Mouse (Mus musculus) lung, embryonic 16.5 days (tissue): ENCODE measurements around the gene St5. TPM values are rescaled to one million over a fixed set of nuclear protein-coding genes. Genes with fewer than 3 reads are reported as not detected.

ENCODE experiments used
- ATAC-seq: fragments of 200-750 bp; cut with Nextera tagmentation; 2 replicates; pipeline ENCODE4 v1.8.0; 2017; ENCODE audit warnings: low read depth, mild to moderate bottlenecking, moderate library complexity
- H3K27ac ChIP-seq: fragments of 300-500 bp; sonication (generic); 2 replicates; pipeline ENCODE4 v1.5.1; 2014; ENCODE audit warnings: mild to moderate bottlenecking, control low read depth, low read length
- H3K27me3 ChIP-seq: fragments of 300-500 bp; sonication (generic); 2 replicates; pipeline ENCODE4 v1.6.1; 2014; ENCODE audit warnings: low read depth, low read length, mixed read lengths; ENCODE audit not compliant: control insufficient read depth, insufficient read depth
- H3K36me3 ChIP-seq: fragments of 300-500 bp; sonication (generic); 2 replicates; pipeline ENCODE4 v1.6.1; 2014; ENCODE audit warnings: low read length; ENCODE audit not compliant: control insufficient read depth, insufficient read depth
- H3K4me1 ChIP-seq: fragments of 300-500 bp; sonication (generic); replicated peaks from 2 replicates; pipeline ENCODE4 v1.6.1; 2014; ENCODE audit warnings: low read length, mixed read lengths; ENCODE audit not compliant: control insufficient read depth, insufficient read depth
- H3K4me2 ChIP-seq: fragments of 300-500 bp; sonication (generic); 2 replicates; pipeline ENCODE4 v1.6.1; 2014; ENCODE audit warnings: low read depth, low read length, control low read depth
- H3K4me3 ChIP-seq: fragments of 300-500 bp; sonication (generic); 2 replicates; pipeline ENCODE4 v1.5.1; 2014; ENCODE audit warnings: mild to moderate bottlenecking, low read length, control low read depth
- H3K9ac ChIP-seq: fragments of 300-500 bp; sonication (generic); 2 replicates; pipeline ENCODE4 v1.6.1; 2014; ENCODE audit warnings: low read length, control low read depth
- H3K9me3 ChIP-seq: fragments of 300-500 bp; sonication (generic); 2 replicates; pipeline ENCODE4 v1.6.1; 2016; ENCODE audit warnings: low read length; ENCODE audit not compliant: control insufficient read depth
- WGBS: fragments of 180-500 bp; shearing (Covaris S2); extraction: QIAGEN DNeasy Blood & Tissue Kit; methylation state at CpG from one replicate; pipeline ENCODE4 v1.1.7; 2014; 5-methylcytosine and 5-hydroxymethylcytosine counted together
- microRNA-seq: library from miRNA; unstranded; fragments of <30 nt; microRNA quantifications from one replicate; pipeline ENCODE4, GENCODE M21; 2016
- polyA plus RNA-seq: library from polyadenylated mRNA; unstranded; fragments of >200 nt; fragmentation: Nextera tagmentation; extraction: Ambion mirVana; gene quantifications from 2 replicates; pipeline ENCODE4 v1.2.1, GENCODE M21; 2015

St5 gene
- polyA plus RNA-seq, 1 experiment from 2014 or later, result 77.5 TPM

DNA sequence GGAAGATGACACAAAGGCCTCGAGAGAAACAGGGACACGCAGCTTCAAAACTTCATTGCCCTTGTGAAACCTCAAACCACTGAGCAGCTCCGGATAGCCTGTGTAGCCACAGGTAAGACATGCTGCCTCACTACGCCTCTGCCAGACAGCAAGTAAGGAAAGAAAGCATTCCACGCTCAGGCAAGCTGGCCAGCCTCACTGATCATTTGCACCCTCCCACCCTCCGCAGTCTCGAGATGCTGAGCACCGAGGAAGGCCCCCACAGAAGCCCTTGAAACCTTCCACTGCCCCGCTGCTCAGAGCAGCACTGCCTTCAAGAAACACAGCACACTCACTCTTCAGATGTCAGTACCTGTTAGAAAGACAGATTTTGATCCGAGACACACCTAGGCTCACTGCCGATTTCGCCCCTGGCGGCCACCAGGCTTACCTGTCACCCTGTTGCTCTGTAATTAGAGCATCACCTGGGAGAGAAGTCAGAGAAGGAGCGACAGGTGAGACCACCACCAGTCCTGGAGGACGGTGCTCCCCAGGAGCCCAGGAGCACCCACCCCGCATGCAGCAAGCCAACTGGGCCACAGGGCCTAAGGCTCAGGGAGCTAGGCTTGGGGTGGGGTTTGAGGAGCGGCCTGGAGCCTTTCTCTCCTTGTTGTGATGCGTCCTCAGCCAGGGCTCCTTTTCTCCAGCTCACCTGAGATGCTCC lies 210.6 kb downstream of the St5 start:
- H3K4me3 ChIP-seq, result no peak overlapping the region
- H3K27ac ChIP-seq, result no peak overlapping the region
- H3K27me3 ChIP-seq, result peaks cover 3% of the 10 kb centered on the region; the same call in 1 of the 2 replicates
- H3K36me3 ChIP-seq, result no peaks in the 10 kb centered on the region
- ATAC-seq, result no peak
- no peaks in the 10 kb centered on the region for H3K9me3 ChIP-seq
- WGBS, result 57% methylated on average over 18 of the region's 18 CpGs
- no peak overlapping the region for H3K4me2 ChIP-seq
- H3K4me1 ChIP-seq, result peaks cover 3% of the 10 kb centered on the region; the same call in 1 of the 2 replicates
- no peak overlapping the region for H3K9ac ChIP-seq

DNA sequence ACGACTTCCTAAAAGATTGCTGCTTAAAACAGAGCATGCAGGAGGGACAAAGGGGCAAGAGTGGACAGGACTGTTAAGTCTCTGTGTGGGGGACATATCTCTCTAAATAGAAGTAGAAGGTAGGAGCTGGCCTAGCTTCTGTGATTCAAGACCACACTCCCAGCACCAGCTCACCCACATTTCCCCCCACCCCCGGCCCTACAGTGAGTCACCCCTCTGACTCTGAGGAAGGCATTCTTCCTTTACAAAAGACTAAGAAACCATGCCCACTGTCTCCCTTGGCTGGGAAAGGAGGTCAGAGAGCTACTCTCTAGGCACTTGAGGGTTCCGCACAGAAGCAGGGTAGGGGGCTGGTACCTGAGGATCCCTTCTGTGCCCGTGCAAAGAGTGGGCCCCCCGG lies 219.2 kb downstream of the St5 start:
- no peaks in the 10 kb centered on the region for H3K4me1 ChIP-seq
- H3K9me3 ChIP-seq, result no peaks in the 10 kb centered on the region
- 57% methylated on average over 5 of the region's 5 CpGs for WGBS
- H3K27me3 ChIP-seq, result no peaks in the 10 kb centered on the region
- H3K27ac ChIP-seq, result no peak overlapping the region
- no peak overlapping the region for H3K4me3 ChIP-seq
- H3K9ac ChIP-seq, result no peak overlapping the region
- ATAC-seq, result no peak
- H3K4me2 ChIP-seq, result no peak overlapping the region
- no peaks in the 10 kb centered on the region for H3K36me3 ChIP-seq

DNA sequence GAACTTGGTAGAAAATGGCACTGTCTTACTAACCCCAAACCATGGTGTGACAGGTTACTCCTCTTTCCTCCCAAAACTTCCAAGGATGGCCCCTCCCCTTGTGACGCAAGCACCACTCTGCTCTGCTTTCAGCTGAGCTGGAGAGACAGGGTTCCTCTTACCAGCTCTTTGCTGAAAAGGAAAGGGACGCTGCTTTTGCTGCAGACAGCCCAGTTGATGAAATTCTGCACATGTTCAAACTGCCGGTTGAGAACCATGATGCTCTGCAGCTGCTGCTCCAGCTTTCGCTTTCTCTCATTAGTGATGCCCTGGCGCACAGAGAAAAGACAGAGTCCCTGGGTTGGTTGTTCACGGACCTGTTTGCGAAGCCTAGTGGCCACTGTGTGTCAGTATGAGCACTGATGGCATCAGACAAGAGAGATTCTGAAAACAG lies 222.6 kb downstream of the St5 start:
- no peaks in the 10 kb centered on the region for H3K36me3 ChIP-seq
- H3K27me3 ChIP-seq, result no peaks in the 10 kb centered on the region
- H3K4me3 ChIP-seq, result no peak overlapping the region
- H3K9me3 ChIP-seq, result no peaks in the 10 kb centered on the region
- ATAC-seq, result 0 out of 2 replicates have a peak, but pooled peaks have one; percentile 43
- 26% methylated on average over 7 of the region's 7 CpGs for WGBS
- H3K27ac ChIP-seq, result no peak overlapping the region
- 0 out of 2 replicates have a peak overlapping the region, but pooled peaks have one; percentile 0 for H3K4me2 ChIP-seq
- H3K4me1 ChIP-seq, result no peaks in the 10 kb centered on the region
- H3K9ac ChIP-seq, result no peak overlapping the region

DNA sequence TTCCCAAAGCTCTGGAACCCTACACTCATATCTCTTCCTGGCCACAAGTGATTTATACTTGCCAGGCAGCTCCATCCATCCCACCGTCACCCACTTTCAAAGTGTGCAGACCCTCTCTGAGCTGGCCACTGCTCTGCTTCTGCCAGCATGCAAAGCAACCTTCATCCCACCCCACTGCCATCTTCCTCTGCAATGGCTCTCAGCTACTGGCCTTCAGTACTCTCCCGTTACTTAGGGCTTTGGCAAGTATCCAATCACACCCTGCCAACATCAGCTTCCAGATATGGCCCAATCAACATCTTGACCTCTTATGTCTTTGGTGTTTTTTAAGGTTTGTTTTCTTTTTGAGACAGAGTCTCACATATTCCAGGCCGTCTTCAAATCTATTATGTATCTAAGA lies 225.5 kb downstream of the St5 start:
- no peak for ATAC-seq
- 52% methylated on average over 3 of the region's 3 CpGs for WGBS

More for the DNA sequence above, 225.5 kb downstream of the St5 start:
- no peaks in the 10 kb centered on the region for H3K4me1 ChIP-seq
- no peaks in the 10 kb centered on the region for H3K9me3 ChIP-seq
- H3K27ac ChIP-seq, result no peak overlapping the region
- H3K27me3 ChIP-seq, result no peaks in the 10 kb centered on the region
- no peak overlapping the region for H3K4me2 ChIP-seq
- H3K4me3 ChIP-seq, result no peak overlapping the region
- H3K9ac ChIP-seq, result no peak overlapping the region
- no peaks in the 10 kb centered on the region for H3K36me3 ChIP-seq

Small RNA genes within 50 kb of the gene (microRNA-seq; reads per million reads assigned to microRNA genes)
- not detected for gene Gm47284

Other genes with a start within 250 kb of the St5 start
- 0.03 and 0.13 TPM in 2 replicates for gene Trim66, start 195.5 kb downstream of the St5 start, polyA plus RNA-seq
- 126 and 134 TPM in 2 replicates for gene Rpl27a, start 184.5 kb downstream of the St5 start, polyA plus RNA-seq
- 44.0 and 45.7 TPM in 2 replicates for gene Akip1, start 85 bp upstream of the St5 start, polyA plus RNA-seq
- gene BC051019, start 20.2 kb upstream of the St5 start, polyA plus RNA-seq, result 8.9 and 10.1 TPM in 2 replicates
- gene Ascl3, start 28.1 kb upstream of the St5 start, polyA plus RNA-seq, result 0.60 TPM in 1 of 2 replicates, not detected in the other
- 66.8 and 71.4 TPM in 2 replicates for gene Tmem9b, start 49.3 kb upstream of the St5 start, polyA plus RNA-seq
- 0.34 and 0.55 TPM in 2 replicates for gene Nrip3, start 78.4 kb upstream of the St5 start, polyA plus RNA-seq
- 4.1 and 4.6 TPM in 2 replicates for gene Scube2, start 162.1 kb upstream of the St5 start, polyA plus RNA-seq